Mouse (Mus musculus) forebrain, embryonic 14.5 days (tissue): ENCODE data around the gene Pde3a. TPM values are rescaled to one million over a fixed set of nuclear protein-coding genes. Genes with fewer than 3 reads are reported as not detected.

ENCODE experiments used
- ATAC-seq: fragments of 200-750 bp; cut with Nextera tagmentation; 2 replicates; pipeline ENCODE4 v1.8.0; 2017; ENCODE audit warnings: mild to moderate bottlenecking, moderate library complexity
- DNase-seq: peaks from one replicate; pipeline ENCODE4 v3.0.0-alpha.2; 2015; ENCODE audit warnings: low spot score
- H3K27ac ChIP-seq: fragments of 300-500 bp; sonication (generic); 2 replicates; pipeline ENCODE4 v1.5.1; 2014; ENCODE audit warnings: low read depth, mild to moderate bottlenecking, control low read depth, low read length, moderate library complexity
- H3K27me3 ChIP-seq: fragments of 300-500 bp; sonication (generic); replicated peaks from 2 replicates; pipeline ENCODE4 v1.6.1; 2014; ENCODE audit warnings: low read length, control low read depth, mixed read lengths; ENCODE audit not compliant: control insufficient read depth, insufficient read depth
- H3K36me3 ChIP-seq: fragments of 300-500 bp; sonication (generic); 2 replicates; pipeline ENCODE4 v1.6.1; 2014; ENCODE audit warnings: low read length, control low read depth; ENCODE audit not compliant: control insufficient read depth, insufficient read depth
- H3K4me1 ChIP-seq: fragments of 300-500 bp; sonication (generic); 2 replicates; pipeline ENCODE4 v1.6.1; 2014; ENCODE audit warnings: antibody characterized with exemption, low read length, control low read depth; ENCODE audit not compliant: control insufficient read depth, insufficient read depth
- H3K4me2 ChIP-seq: fragments of 300-500 bp; sonication (generic); 2 replicates; pipeline ENCODE4 v1.6.1; 2014; ENCODE audit warnings: mild to moderate bottlenecking, control low read depth, low read length
- H3K4me3 ChIP-seq: fragments of 300-500 bp; sonication (generic); 2 replicates; pipeline ENCODE4 v1.5.1; 2014; ENCODE audit warnings: low read depth, low read length, control low read depth
- H3K9ac ChIP-seq: fragments of 300-500 bp; sonication (generic); 2 replicates; pipeline ENCODE4 v1.6.1; 2014; ENCODE audit warnings: mild to moderate bottlenecking, low read length, control low read depth, moderate library complexity
- H3K9me3 ChIP-seq: fragments of 300-500 bp; sonication (generic); replicated peaks from 2 replicates; pipeline ENCODE4 v1.6.1; 2016; ENCODE audit warnings: low read length, control low read depth, mixed read lengths; ENCODE audit not compliant: control insufficient read depth
- WGBS: fragments of 180-500 bp; shearing (Covaris S2); extraction: QIAGEN DNeasy Blood & Tissue Kit; methylation state at CpG from one replicate; pipeline ENCODE4 v1.1.7; 2014; 5-methylcytosine and 5-hydroxymethylcytosine counted together
- polyA plus RNA-seq: library from polyadenylated mRNA; unstranded; fragments of >200 nt; fragmentation: Nextera tagmentation; extraction: Ambion mirVana; gene quantifications from 2 replicates; pipeline ENCODE4 v1.2.1, GENCODE M21; 2014

Pde3a gene
- polyA plus RNA-seq, 1 experiment from 2014 or later, result 0.88 TPM

GRCm38 (mm10) chr6:141543344-141543743, 294.3 kb downstream of the Pde3a start:
- Histone ChIP-seq H3K4me2 (no peak overlapping the region), H3K27me3 (no peaks in the 10 kb centered on the region), H3K4me1 (no peaks in the 10 kb centered on the region), H3K36me3 (no peaks in the 10 kb centered on the region), H3K4me3 (no peak overlapping the region), H3K27ac (no peak overlapping the region), H3K9me3 (no peaks in the 10 kb centered on the region), H3K9ac (no peak overlapping the region)
- no peak for ATAC-seq
- 90% methylated on average over 7 of the region's 7 CpGs for WGBS
- DNase-seq, result no peak
